Mouse (Mus musculus): ENCODE measurements around the gene Pml. TPM values are rescaled to one million over a fixed set of nuclear protein-coding genes. Genes with fewer than 3 reads are reported as not detected.

The Pml gene
- total RNA-seq, 2 experiments from 2014 or later, result 12.4 to 13.0 TPM

GRCm38 (mm10) chr9:58203516-58204447, 45.8 kb downstream of the Pml start, which contains the start of the genes Islr and Islr2:
Gene Islr (minus strand): TSS chr9:58204306.
Gene Islr2 (minus strand): TSS chr9:58204319.
- DNase-seq, result peak; percentile 79 to 81
- intact Hi-C loops (cut with DNase I), result loop anchor here (1.0 kb wide), 1 partner anchor 165 kb away; no protein-coding TSS in a partner anchor

- peak in 1 of 2 experiments; percentile 26 for DNase-seq
- intact Hi-C loops (cut with DNase I), result no loop called here
Measured at GRCm38 (mm10) chr9:58202676-58203453, 46.7 kb downstream of the Pml start.

- no peak for DNase-seq
- intact Hi-C loops (cut with DNase I), result no loop called here
Measured at GRCm38 (mm10) chr9:58201861-58202549, 47.6 kb downstream of the Pml start.

GRCm38 (mm10) chr9:58201091-58201842, 48.3 kb downstream of the Pml start:
- DNase-seq, result no peak
- intact Hi-C loops (cut with DNase I), result no loop called here

- intact Hi-C loops (cut with DNase I), result no loop called here
- DNase-seq, result no peak
Measured at GRCm38 (mm10) chr9:58200270-58201090, 49.1 kb downstream of the Pml start.

- intact Hi-C loops (cut with DNase I), result no loop called here
- peak in 1 of 2 experiments; percentile 34 for DNase-seq
Measured at GRCm38 (mm10) chr9:58199381-58200269, 50.0 kb downstream of the Pml start.

- DNase-seq, result no peak
- intact Hi-C loops (cut with DNase I), result no loop called here
Measured at GRCm38 (mm10) chr9:58198801-58199371, 50.7 kb downstream of the Pml start.

GRCm38 (mm10) chr9:58197781-58198701, 51.5 kb downstream of the Pml start:
- intact Hi-C loops (cut with DNase I), result no loop called here
- DNase-seq, result peak; percentile 52 to 66

- DNase-seq, result no peak
- intact Hi-C loops (cut with DNase I), result no loop called here
Measured at GRCm38 (mm10) chr9:58196610-58197567, 52.7 kb downstream of the Pml start.

GRCm38 (mm10) chr9:58196141-58196540, 53.4 kb downstream of the Pml start:
- no peak for DNase-seq
- intact Hi-C loops (cut with DNase I), result no loop called here

GRCm38 (mm10) chr9:58195671-58196070, 53.9 kb downstream of the Pml start:
- intact Hi-C loops (cut with DNase I), result no loop called here
- no peak for DNase-seq

GRCm38 (mm10) chr9:58194222-58194621, 55.4 kb downstream of the Pml start:
- intact Hi-C loops (cut with DNase I), result no loop called here
- DNase-seq, result no peak

- intact Hi-C loops (cut with DNase I), result no loop called here
- no peak for DNase-seq
Measured at GRCm38 (mm10) chr9:58184456-58184855, 65.1 kb downstream of the Pml start.

GRCm38 (mm10) chr9:58179390-58179789, 70.2 kb downstream of the Pml start:
- no peak for DNase-seq
- intact Hi-C loops (cut with DNase I), result no loop called here

GRCm38 (mm10) chr9:58177165-58177564, 72.4 kb downstream of the Pml start:
- intact Hi-C loops (cut with DNase I), result no loop called here
- no peak for DNase-seq

Data from heart, postnatal 10 days (tissue).